Mouse (Mus musculus): ENCODE data around the gene Btbd19. TPM values are rescaled to one million over a fixed set of nuclear protein-coding genes. Genes with fewer than 3 reads are reported as not detected.

Gene Btbd19
- polyA plus RNA-seq, 1 experiment from 2014 or later, result 4.9 TPM

DNA sequence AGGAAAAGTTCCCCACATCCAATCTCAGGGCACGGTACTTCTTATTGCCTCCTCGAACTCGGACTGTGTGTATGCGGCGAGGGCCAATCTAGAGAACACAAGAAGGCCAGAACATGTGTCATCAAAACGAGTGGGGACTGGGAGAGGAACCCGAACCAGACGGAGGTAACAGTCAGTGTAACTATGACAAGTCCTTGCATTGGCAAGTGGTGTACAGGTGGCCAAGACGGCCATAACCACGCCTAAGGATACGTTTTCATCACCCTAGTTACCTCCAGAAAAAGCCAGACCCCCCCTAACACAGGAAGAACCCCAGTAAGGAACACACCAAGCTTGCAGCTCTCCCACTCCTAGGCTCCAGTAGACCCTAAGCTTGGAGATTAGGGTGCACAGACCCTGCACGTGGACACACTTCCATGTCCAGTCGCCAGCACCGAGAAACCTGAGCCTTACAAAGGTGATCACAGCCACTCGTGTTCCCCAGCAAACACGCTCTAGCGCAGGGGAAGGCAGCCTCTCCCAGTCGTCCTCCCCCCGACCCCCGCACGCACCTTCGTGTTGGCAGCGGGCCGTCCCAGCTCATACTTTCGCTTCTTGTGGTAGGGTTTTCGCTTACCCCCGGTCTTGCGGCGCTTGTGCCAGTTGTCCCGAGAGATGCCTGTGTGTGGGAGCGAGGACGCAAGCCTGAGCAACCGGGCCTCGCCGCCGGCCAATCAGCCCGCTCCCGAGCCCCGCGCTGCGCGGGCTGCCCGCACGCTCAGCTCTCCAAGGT lies 29.7 kb upstream of the Btbd19 start:
- Histone ChIP-seq H3K27me3 (ENCODE audit: insufficient read depth, low read length) (no peaks in the 10 kb centered on the region), H3K4me1 (replicated peaks; ENCODE audit: insufficient read depth, low read length) (peaks cover 6% of the 10 kb centered on the region; the same call in 1 of the 2 replicates), H3K27ac (peak overlapping the region; percentile 95), H3K4me3 (replicated peaks; ENCODE audit: low read depth, low read length) (peak overlapping the region; percentile 93), H3K9me3 (replicated peaks; ENCODE audit: low read length) (no peaks in the 10 kb centered on the region), H3K4me2 (ENCODE audit: low read length) (peak overlapping the region; percentile 86), H3K9ac (ENCODE audit: low read depth, low read length) (peak overlapping the region; percentile 90), H3K36me3 (ENCODE audit: insufficient read depth, low read length) (peaks cover 35% of the 10 kb centered on the region)
- WGBS, result 2% methylated on average over 44 of the region's 44 CpGs
- DNase-seq (ENCODE audit: low spot score), result no peak
- peak; percentile 18; the same call in 1 of the 2 replicates for ATAC-seq (replicated peaks; ENCODE audit: low FRiP score, low read depth)
- no peak for TF ChIP-seq CTCF (IDR thresholded peaks at IDR 0.05; ENCODE audit: low read depth)

DNA sequence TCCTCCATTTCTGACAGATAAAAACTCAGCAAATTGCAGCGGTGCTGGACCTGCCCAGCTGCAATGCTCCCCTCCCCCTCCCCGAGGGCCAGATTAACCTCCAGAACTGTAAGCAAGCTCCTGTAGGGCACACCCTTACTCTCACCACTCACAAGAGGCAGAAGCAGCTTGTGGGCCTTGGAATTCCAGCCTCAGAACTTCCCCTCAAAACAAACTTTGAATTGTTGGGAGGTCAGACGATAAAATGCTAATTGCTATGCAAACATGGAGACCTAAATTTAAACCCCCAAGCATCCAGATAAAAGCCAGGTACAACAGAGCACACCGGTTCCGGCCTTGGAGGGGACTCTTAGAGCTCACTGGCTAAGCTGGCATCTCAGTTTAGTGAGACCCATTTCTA lies 27.2 kb upstream of the Btbd19 start:
- Histone ChIP-seq H3K4me1 (replicated peaks; ENCODE audit: insufficient read depth, low read length) (peaks cover 6% of the 10 kb centered on the region; the same call in 1 of the 2 replicates), H3K9ac (ENCODE audit: low read depth, low read length) (no peak overlapping the region), H3K4me2 (ENCODE audit: low read length) (no peak overlapping the region), H3K27me3 (ENCODE audit: insufficient read depth, low read length) (no peaks in the 10 kb centered on the region), H3K27ac (no peak overlapping the region), H3K36me3 (ENCODE audit: insufficient read depth, low read length) (peaks cover 31% of the 10 kb centered on the region), H3K4me3 (replicated peaks; ENCODE audit: low read depth, low read length) (no peak overlapping the region), H3K9me3 (replicated peaks; ENCODE audit: low read length) (no peaks in the 10 kb centered on the region)
- no peak for TF ChIP-seq CTCF (IDR thresholded peaks at IDR 0.05; ENCODE audit: low read depth)
- DNase-seq (ENCODE audit: low spot score) (no peak), ATAC-seq (replicated peaks; ENCODE audit: low FRiP score, low read depth) (no peak)
- 72% methylated on average over 5 of the region's 5 CpGs for WGBS

DNA sequence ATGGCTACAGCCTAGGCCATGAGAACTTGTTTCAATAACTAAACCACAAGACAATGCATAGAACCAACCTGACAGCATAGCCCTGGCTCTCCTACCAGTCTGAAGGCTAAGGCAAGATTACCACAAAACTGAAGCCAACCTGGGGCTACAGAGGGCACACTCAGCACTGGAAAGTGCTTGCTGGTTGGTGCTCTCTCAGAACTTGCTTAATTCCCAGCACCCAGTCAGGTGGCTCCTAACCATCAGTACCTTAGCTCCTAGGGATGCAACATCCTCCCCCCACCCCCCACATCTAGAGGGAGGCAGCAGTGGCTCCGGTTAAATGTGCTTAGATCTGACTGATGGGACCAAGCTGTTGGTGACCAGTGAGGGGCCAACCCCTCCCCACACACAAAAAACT lies 25.9 kb upstream of the Btbd19 start:
- no peak for TF ChIP-seq CTCF (IDR thresholded peaks at IDR 0.05; ENCODE audit: low read depth)
- Histone ChIP-seq H3K27me3 (ENCODE audit: insufficient read depth, low read length) (no peaks in the 10 kb centered on the region), H3K27ac (no peak overlapping the region), H3K36me3 (ENCODE audit: insufficient read depth, low read length) (peaks cover 31% of the 10 kb centered on the region), H3K4me3 (replicated peaks; ENCODE audit: low read depth, low read length) (no peak overlapping the region), H3K9ac (ENCODE audit: low read depth, low read length) (no peak overlapping the region), H3K9me3 (replicated peaks; ENCODE audit: low read length) (no peaks in the 10 kb centered on the region), H3K4me1 (replicated peaks; ENCODE audit: insufficient read depth, low read length) (peaks cover 6% of the 10 kb centered on the region; the same call in 1 of the 2 replicates), H3K4me2 (ENCODE audit: low read length) (no peak overlapping the region)
- WGBS, result 53% methylated on average over 1 of the region's 1 CpGs
- ATAC-seq (replicated peaks; ENCODE audit: low FRiP score, low read depth) (no peak), DNase-seq (ENCODE audit: low spot score) (no peak)

DNA sequence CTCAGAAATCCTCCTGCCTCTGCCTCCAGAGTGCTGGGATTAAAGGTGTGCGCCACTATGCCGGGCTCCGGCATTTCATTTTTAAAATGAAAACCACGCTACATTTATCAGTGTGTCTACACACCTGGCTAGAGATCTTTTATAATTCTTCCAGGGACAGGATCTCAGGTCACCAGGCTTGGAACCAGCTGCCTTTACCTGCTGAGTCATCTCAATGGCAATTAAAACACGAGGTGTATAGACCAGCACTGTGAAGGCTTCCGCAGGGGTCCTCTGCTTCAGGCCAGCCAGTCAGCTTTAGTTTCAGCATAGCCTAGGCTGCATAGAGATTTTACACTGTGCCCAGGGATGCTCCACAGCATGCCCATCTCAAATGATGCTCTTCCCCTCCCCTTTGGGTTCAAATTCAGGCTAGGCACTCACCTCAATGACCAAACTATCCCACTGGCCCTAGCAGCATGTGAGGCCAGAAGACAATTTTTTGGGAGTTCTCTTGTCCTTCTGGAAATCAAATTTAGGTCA lies 24.7 kb upstream of the Btbd19 start:
- H3K27me3 ChIP-seq (ENCODE audit: insufficient read depth, low read length), result no peaks in the 10 kb centered on the region
- ATAC-seq (replicated peaks; ENCODE audit: low FRiP score, low read depth) (no peak), DNase-seq (ENCODE audit: low spot score) (no peak)
- 93% methylated on average over 6 of the region's 6 CpGs for WGBS
- no peak overlapping the region for H3K9ac ChIP-seq (ENCODE audit: low read depth, low read length)
- H3K4me3 ChIP-seq (replicated peaks; ENCODE audit: low read depth, low read length), result no peak overlapping the region
- H3K36me3 ChIP-seq (ENCODE audit: insufficient read depth, low read length), result peaks cover 31% of the 10 kb centered on the region
- TF ChIP-seq CTCF (IDR thresholded peaks at IDR 0.05; ENCODE audit: low read depth), result no peak
- H3K4me2 ChIP-seq (ENCODE audit: low read length), result no peak overlapping the region
- no peaks in the 10 kb centered on the region for H3K9me3 ChIP-seq (replicated peaks; ENCODE audit: low read length)
- peaks cover 6% of the 10 kb centered on the region; the same call in 1 of the 2 replicates for H3K4me1 ChIP-seq (replicated peaks; ENCODE audit: insufficient read depth, low read length)
- H3K27ac ChIP-seq, result no peak overlapping the region

DNA sequence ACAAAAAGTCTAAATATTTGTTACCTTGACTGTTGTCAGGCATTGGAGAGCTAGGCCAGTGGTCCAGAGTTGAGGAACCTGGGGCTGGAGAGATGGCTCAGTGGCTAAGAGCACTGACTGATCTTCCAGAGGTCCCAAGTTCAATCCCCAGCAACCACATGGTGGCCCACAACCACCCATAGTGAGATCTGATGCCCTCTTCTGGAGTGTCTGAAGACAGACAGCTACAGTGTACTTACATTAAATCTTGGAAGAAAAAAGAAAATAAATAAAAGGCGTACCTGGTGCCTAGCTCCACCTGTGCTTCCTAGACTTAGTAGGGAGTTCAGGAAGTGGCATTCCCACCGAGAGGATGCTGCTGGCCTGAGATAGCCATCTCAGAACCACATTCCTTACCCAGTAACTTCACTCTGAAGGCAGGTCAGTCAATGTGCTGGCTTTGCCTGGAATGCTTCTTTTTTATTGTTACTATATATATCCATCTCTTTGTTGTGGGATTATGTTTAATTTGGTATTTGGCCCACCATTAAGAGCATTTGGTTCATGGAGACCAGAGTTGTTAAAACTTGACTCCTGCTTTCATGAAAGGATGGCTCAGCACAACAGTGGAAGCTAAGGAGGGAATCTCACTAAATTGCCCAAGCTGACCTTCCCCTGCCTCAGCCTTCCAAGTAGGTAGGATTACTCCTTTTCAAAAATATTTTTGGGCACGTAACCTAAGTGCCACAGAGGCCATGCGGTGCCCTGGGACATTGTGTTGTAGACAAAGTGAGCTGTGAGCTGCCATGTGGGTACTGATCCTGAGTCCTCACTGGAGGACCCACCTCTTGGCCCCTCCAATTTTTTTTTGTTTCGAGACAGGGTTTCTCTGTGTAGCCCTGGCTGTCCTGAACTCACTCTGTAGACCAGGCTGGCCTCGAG lies 24.0 kb upstream of the Btbd19 start:
- no peak for DNase-seq (ENCODE audit: low spot score)
- Histone ChIP-seq H3K27me3 (ENCODE audit: insufficient read depth, low read length) (no peaks in the 10 kb centered on the region), H3K9me3 (replicated peaks; ENCODE audit: low read length) (no peaks in the 10 kb centered on the region), H3K36me3 (ENCODE audit: insufficient read depth, low read length) (peaks cover 31% of the 10 kb centered on the region), H3K27ac (no peak overlapping the region), H3K4me2 (ENCODE audit: low read length) (no peak overlapping the region), H3K4me3 (replicated peaks; ENCODE audit: low read depth, low read length) (no peak overlapping the region), H3K4me1 (replicated peaks; ENCODE audit: insufficient read depth, low read length) (peaks cover 6% of the 10 kb centered on the region; the same call in 1 of the 2 replicates), H3K9ac (ENCODE audit: low read depth, low read length) (no peak overlapping the region)
- no peak for ATAC-seq (replicated peaks; ENCODE audit: low FRiP score, low read depth)
- TF ChIP-seq CTCF (IDR thresholded peaks at IDR 0.05; ENCODE audit: low read depth), result no peak; the same call in 1 of the 2 replicates
- WGBS, result 80% methylated on average over 6 of the region's 6 CpGs

DNA sequence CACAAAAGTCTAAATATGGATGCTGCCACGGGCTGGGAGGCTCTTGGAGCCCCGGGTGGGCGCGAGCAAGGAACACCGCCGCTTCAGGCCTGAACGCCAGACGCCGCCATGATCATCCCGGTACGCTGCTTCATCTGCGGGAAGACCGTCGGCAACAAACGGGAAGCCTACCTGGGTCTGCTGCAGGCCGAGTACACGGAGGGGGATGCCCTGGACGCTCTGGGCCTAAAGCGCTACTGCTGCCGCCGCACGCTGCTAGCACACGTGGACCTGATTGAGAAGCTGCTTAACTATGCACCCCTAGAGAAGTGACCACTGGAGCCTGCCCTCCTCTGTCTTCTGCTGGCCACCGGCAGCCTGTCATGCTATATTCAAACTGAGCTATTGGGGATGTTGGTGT lies 23.3 kb upstream of the Btbd19 start:
- TF ChIP-seq CTCF (IDR thresholded peaks at IDR 0.05; ENCODE audit: low read depth), result no peak
- peaks cover 3% of the 10 kb centered on the region; the same call in 1 of the 2 replicates for H3K4me1 ChIP-seq (replicated peaks; ENCODE audit: insufficient read depth, low read length)
- H3K4me3 ChIP-seq (replicated peaks; ENCODE audit: low read depth, low read length), result no peak overlapping the region
- no peaks in the 10 kb centered on the region for H3K27me3 ChIP-seq (ENCODE audit: insufficient read depth, low read length)
- DNase-seq (ENCODE audit: low spot score), result no peak
- no peak overlapping the region for H3K9ac ChIP-seq (ENCODE audit: low read depth, low read length)
- ATAC-seq (replicated peaks; ENCODE audit: low FRiP score, low read depth), result no peak
- H3K36me3 ChIP-seq (ENCODE audit: insufficient read depth, low read length), result peaks cover 25% of the 10 kb centered on the region
- WGBS, result 70% methylated on average over 24 of the region's 24 CpGs
- no peak overlapping the region for H3K4me2 ChIP-seq (ENCODE audit: low read length)
- H3K9me3 ChIP-seq (replicated peaks; ENCODE audit: low read length), result no peaks in the 10 kb centered on the region
- H3K27ac ChIP-seq, result no peak overlapping the region

Measured in kidney, postnatal 0 days (tissue).